Mouse (Mus musculus) myocyte (in vitro differentiated cells): ENCODE results near the gene Nek9.

Source experiments
- E2F4 ChIP-seq: IDR thresholded peaks from one replicate; pipeline ENCODE4 v1.6.1; 2011; ENCODE audit warnings: mild to moderate bottlenecking, control low read depth, moderate library complexity; ENCODE audit not compliant: insufficient read depth
- MYOG ChIP-seq, 3 experiments: IDR thresholded peaks; one replicate each; pipeline ENCODE4 v1.6.1; 2011; ENCODE audit warnings: control low read depth in 2 of 3, low read depth in 2 of 3, mild to moderate bottlenecking in 2 of 3; ENCODE audit not compliant: insufficient read length in 2 of 3, control insufficient read depth in 1 of 3, insufficient read depth in 1 of 3
- POLR2A ChIP-seq: IDR thresholded peaks from one replicate; pipeline ENCODE4 v1.6.1; 2011; ENCODE audit warnings: low read depth, mild to moderate bottlenecking, control low read depth, moderate library complexity; ENCODE audit not compliant: insufficient read length

DNA sequence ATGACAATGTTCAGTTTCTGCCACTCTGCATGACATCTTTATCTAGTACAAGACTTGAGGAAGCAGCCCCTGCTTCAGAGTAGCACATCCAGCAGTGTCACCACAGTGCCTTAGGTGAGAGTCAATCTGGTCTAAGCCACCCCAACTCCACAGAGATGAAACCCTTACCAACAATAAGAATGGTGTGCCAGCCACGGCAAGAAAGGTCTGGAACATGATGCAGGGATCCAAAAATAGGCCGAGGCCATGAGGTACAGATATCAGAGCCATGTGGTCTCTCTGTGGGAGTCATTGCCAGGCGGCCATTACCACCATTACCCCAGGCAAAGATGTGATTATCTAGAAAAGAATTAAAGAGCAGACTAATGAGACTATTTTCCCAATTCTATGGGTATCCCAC, 30.5 kb downstream of the Nek9 start:
- TF ChIP-seq E2F4 (no peak), MYOG (IDR thresholded peaks at IDR 0.05; ENCODE audit: control insufficient read depth in 1 of 3, insufficient read depth in 1 of 3, insufficient read length in 2 of 3, low read depth in 2 of 3) (no peak), POLR2A (no peak)
